Mouse (Mus musculus) intestine, embryonic 14.5 days (tissue): Measurements from ENCODE around the gene Tubg1. TPM values are rescaled to one million over a fixed set of nuclear protein-coding genes. Genes with fewer than 3 reads are reported as not detected.
A peak's percentile ranks its signal among the peaks of the same experiment; 100 is the strongest.

ENCODE experiments used
- ATAC-seq: fragments of 200-750 bp; cut with Nextera tagmentation; replicated peaks from 2 replicates; pipeline ENCODE4 v1.8.0; 2017; ENCODE audit warnings: low read depth, moderate number of reproducible peaks, moderate TSS enrichment, moderate library complexity; ENCODE audit not compliant: low FRiP score, low TSS enrichment
- DNase-seq: peaks from one replicate; pipeline ENCODE4 v3.0.0-alpha.2; 2018; ENCODE audit warnings: low spot score
- H3K27ac ChIP-seq: fragments of 300-500 bp; sonication (generic); 2 replicates; pipeline ENCODE4 v1.5.1; 2014; ENCODE audit warnings: low read depth, mild to moderate bottlenecking, control low read depth
- H3K27me3 ChIP-seq: fragments of 300-500 bp; sonication (generic); replicated peaks from 2 replicates; pipeline ENCODE4 v1.6.1; 2014; ENCODE audit warnings: low read length, control low read depth; ENCODE audit not compliant: control insufficient read depth, insufficient read depth
- H3K36me3 ChIP-seq: fragments of 300-500 bp; sonication (generic); 2 replicates; pipeline ENCODE4 v1.6.1; 2014; ENCODE audit warnings: low read length, control low read depth; ENCODE audit not compliant: control insufficient read depth, insufficient read depth
- H3K4me1 ChIP-seq: fragments of 300-500 bp; sonication (generic); replicated peaks from 2 replicates; pipeline ENCODE4 v1.6.1; 2014; ENCODE audit warnings: low read length, control low read depth, mixed read lengths; ENCODE audit not compliant: control insufficient read depth, insufficient read depth
- H3K4me2 ChIP-seq: fragments of 300-500 bp; sonication (generic); 2 replicates; pipeline ENCODE4 v1.6.1; 2014; ENCODE audit warnings: low read length
- H3K4me3 ChIP-seq: fragments of 300-500 bp; sonication (generic); 2 replicates; pipeline ENCODE4 v1.5.1; 2014; ENCODE audit warnings: low read depth, low read length, control low read depth, mixed read lengths
- H3K9ac ChIP-seq: fragments of 300-500 bp; sonication (generic); 2 replicates; pipeline ENCODE4 v1.6.1; 2014; ENCODE audit warnings: mild to moderate bottlenecking, low read length
- H3K9me3 ChIP-seq: fragments of 300-500 bp; sonication (generic); 2 replicates; pipeline ENCODE4 v1.6.1; 2016; ENCODE audit warnings: low read length, control low read depth; ENCODE audit not compliant: control insufficient read depth
- WGBS: fragments of 180-500 bp; shearing (Covaris S2); extraction: QIAGEN DNeasy Blood & Tissue Kit; methylation state at CpG from one replicate; pipeline ENCODE4 v1.1.7; 2014; 5-methylcytosine and 5-hydroxymethylcytosine counted together
- polyA plus RNA-seq: library from polyadenylated mRNA; unstranded; fragments of >200 nt; fragmentation: Nextera tagmentation; extraction: Ambion mirVana; gene quantifications from 2 replicates; pipeline ENCODE4 v1.2.1, GENCODE M21; 2014

The Tubg1 gene
- polyA plus RNA-seq: 71.2 and 73.8 TPM in 2 replicates

DNA sequence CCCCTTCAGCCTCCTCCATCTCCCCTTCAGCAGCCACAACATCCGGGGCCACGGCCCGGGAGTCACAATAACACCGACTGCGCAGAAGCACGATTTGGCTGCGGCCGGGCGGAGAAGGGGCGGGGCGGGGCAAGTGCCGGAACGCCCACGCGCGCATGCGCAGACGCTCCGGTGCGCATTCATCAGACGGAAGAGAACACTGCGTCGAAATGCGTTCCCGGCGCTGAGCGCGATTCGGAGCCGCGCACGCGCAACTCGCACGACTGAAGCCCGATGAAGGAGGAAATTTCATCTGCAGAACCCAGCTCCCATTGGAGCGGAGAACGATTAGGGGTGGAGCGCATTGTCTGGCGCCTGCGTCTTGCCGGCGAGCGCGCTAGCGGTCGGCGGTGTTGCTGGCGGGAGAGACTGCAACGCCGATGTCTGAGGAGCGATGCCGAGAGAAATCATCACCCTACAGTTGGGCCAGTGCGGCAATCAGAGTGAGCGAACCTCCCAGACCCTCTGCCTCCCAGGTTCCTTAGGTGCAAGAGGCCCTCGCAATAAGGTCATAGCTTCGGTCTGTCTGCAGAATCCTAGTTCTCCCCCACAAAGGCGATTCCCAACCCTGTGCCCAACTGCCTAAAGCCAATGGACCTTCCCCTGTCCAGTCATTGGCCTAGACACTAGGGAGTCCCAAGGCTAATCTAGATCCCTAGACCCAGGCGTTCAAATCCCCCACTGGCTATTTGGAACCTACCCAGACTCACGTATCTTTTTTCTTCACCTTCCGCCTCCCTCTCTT, at the start of gene Tubg1, which contains the start of gene Retreg3:
Gene Tubg1, plus strand, starts transcription at position 178 of the 784 bp plus-strand sequence.
Gene Retreg3, minus strand, starts transcription at position 133 of the 784 bp plus-strand sequence.
- H3K4me2 ChIP-seq: peak within 1 kb of the TSS; percentile 94
- peak within 1 kb of the TSS; percentile 79 for H3K27ac ChIP-seq
- H3K9me3 ChIP-seq: no peaks in the 10 kb centered on the region
- H3K27me3 ChIP-seq: no peaks in the 10 kb centered on the region
- H3K36me3 ChIP-seq: peaks cover 30% of the 10 kb centered on the region
- DNase-seq: peak; percentile 98
- H3K9ac ChIP-seq: peak within 1 kb of the TSS; percentile 79
- H3K4me3 ChIP-seq: peak within 1 kb of the TSS; percentile 95
- under 1% methylated on average over 61 of the region's 61 CpGs for WGBS
- H3K4me1 ChIP-seq: peaks cover 20% of the 10 kb centered on the region
- peak; percentile 96 for ATAC-seq

DNA sequence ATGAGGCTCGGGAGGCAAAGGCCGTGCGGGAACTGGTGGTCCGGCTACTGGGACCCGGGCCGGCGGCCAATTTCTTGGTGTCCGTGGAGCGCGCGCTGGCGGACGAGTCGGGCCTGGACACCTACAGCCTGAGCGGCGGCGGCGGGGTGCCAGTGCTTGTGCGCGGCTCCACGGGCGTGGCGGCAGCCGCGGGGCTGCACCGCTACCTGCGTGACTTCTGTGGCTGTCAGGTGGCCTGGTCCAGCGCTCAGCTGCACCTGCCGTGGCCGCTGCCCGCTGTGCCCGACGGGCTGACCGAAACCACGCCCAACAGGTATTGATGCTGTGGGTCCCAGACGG, 49.6 kb upstream of the Tubg1 start:
- Histone ChIP-seq H3K27me3 (0 out of 2 replicates have a peak, but pooled peaks cover 3% of the 10 kb centered on the region), H3K9ac (peak overlapping the region; percentile 64), H3K27ac (no peak overlapping the region), H3K4me1 (peaks cover 11% of the 10 kb centered on the region; the same call in 1 of the 2 replicates), H3K4me2 (peak overlapping the region; percentile 99), H3K36me3 (no peaks in the 10 kb centered on the region), H3K9me3 (no peaks in the 10 kb centered on the region), H3K4me3 (peak overlapping the region; percentile 70)
- whole genome bisulfite sequencing: 0% methylated on average over 36 of the region's 36 CpGs
- DNase-seq (no peak), ATAC-seq (peak; percentile 40)

DNA sequence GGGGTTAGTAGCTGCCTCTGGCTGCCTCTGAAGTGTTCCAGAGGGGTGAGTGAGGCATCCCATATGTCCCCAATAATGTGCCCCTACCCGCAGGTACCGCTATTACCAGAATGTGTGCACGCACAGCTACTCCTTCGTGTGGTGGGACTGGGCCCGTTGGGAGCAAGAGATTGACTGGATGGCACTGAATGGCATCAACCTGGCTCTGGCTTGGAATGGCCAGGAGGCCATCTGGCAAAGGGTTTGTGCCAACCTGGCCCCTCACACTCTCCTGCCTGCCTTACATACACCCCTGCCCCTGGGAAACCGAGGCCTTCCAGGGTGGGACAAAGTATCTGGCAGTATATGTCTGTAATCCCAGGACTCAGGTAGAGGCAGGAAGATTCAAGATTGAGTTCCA, 48.8 kb upstream of the Tubg1 start:
- no peak for ATAC-seq
- no peak for DNase-seq
- no peaks in the 10 kb centered on the region for H3K36me3 ChIP-seq
- no peak overlapping the region for H3K27ac ChIP-seq
- no peak overlapping the region for H3K9ac ChIP-seq
- peaks cover 11% of the 10 kb centered on the region; the same call in 1 of the 2 replicates for H3K4me1 ChIP-seq
- no peaks in the 10 kb centered on the region for H3K9me3 ChIP-seq
- H3K27me3 ChIP-seq: 0 out of 2 replicates have a peak, but pooled peaks cover 3% of the 10 kb centered on the region
- H3K4me2 ChIP-seq: peak overlapping the region; percentile 99; the same call in 1 of the 2 replicates
- H3K4me3 ChIP-seq: no peak overlapping the region
- 76% methylated on average over 6 of the region's 6 CpGs for WGBS

DNA sequence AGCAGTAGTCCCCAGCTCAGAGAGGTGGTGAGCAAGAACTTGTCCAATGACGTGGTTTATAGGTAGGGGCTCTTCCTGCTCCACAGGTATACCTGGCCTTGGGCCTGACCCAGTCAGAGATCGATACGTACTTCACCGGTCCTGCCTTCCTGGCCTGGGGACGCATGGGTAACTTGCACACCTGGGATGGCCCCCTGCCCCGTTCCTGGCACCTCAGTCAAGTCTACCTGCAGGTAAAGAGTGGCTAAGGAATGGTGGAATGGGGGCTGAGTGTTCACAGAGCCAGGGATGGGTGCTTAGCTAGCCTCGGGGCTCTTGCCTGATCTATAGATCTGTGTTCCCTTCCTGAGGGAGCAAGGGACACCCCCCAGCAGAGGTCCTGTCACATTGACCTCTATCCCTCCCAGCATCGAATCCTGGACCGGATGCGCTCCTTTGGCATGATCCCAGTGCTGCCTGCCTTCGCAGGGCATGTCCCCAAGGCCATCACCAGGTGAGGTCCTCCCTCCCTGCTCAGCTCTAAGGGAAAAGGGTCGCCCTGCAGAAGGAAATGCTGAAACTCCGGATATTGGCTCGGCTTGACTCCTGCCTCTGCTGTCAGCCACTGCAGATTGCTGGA, 47.8 kb upstream of the Tubg1 start:
- H3K4me3 ChIP-seq: no peak overlapping the region
- no peak overlapping the region for H3K27ac ChIP-seq
- DNase-seq (no peak), ATAC-seq (no peak)
- H3K27me3 ChIP-seq: peaks cover 5% of the 10 kb centered on the region; the same call in 1 of the 2 replicates
- 78% methylated on average over 14 of the region's 14 CpGs for WGBS
- no peaks in the 10 kb centered on the region for H3K36me3 ChIP-seq
- no peaks in the 10 kb centered on the region for H3K9me3 ChIP-seq
- no peak overlapping the region for H3K9ac ChIP-seq
- peaks cover 5% of the 10 kb centered on the region; the same call in 1 of the 2 replicates for H3K4me1 ChIP-seq
- H3K4me2 ChIP-seq: no peak overlapping the region

DNA sequence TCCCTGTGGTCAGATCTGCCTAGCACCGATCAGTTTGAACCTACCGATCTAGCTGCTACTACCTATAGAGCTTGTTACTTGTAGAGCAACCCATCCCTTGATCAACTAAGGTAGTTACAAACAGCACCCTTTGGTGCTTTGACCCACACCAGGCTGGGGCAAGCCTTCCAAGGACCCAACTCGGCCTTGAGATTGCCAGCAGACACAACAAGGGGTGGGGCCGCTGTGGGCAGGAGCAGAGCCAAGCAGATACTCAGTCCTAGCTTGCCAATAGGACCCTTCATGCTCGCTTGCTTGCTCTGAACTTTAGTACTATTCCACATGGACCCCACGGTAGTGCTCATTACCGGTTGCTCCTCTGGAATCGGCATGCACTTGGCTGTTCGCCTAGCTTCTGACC, 41.6 kb upstream of the Tubg1 start, which contains the start of gene Hsd17b1:
Gene Hsd17b1, plus strand, starts transcription at position 291 of the 400 bp plus-strand sequence.
- H3K9me3 ChIP-seq: no peaks in the 10 kb centered on the region
- H3K27ac ChIP-seq: no peak within 1 kb of the TSS
- DNase-seq (no peak), ATAC-seq (no peak)
- H3K27me3 ChIP-seq: peaks cover 47% of the 10 kb centered on the region
- H3K4me3 ChIP-seq: no peak within 1 kb of the TSS
- H3K4me2 ChIP-seq: no peak within 1 kb of the TSS
- no peak within 1 kb of the TSS for H3K9ac ChIP-seq
- peaks cover 7% of the 10 kb centered on the region; the same call in 1 of the 2 replicates for H3K4me1 ChIP-seq
- WGBS: 69% methylated on average over 9 of the region's 9 CpGs
- no peaks in the 10 kb centered on the region for H3K36me3 ChIP-seq

DNA sequence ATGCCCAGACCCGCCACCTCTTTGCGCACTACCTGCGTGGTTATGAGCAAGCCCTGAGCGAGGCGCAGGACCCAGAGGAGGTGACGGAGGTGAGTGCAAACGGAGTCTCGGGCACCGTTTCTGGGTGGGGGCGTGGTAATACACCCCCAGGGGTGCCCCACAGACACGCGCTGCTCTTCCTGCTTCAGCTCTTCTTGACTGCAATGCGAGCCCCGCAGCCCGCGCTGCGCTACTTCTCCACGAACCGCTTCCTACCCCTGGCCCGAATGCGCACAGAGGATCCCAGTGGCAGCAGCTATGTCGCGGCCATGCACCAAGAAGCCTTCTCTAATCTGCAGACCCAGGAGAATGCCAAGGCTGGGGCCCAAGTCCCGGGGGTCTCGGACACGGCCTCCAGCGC, 40.0 kb upstream of the Tubg1 start:
- no peaks in the 10 kb centered on the region for H3K9me3 ChIP-seq
- whole genome bisulfite sequencing: 2% methylated on average over 27 of the region's 27 CpGs
- ATAC-seq (no peak), DNase-seq (no peak)
- H3K4me1 ChIP-seq: peaks cover 16% of the 10 kb centered on the region; the same call in 1 of the 2 replicates
- peaks cover under 1% of the 10 kb centered on the region; the same call in 1 of the 2 replicates for H3K36me3 ChIP-seq
- no peak overlapping the region for H3K27ac ChIP-seq
- H3K27me3 ChIP-seq: peaks cover 47% of the 10 kb centered on the region
- peak overlapping the region; percentile 11 for H3K4me3 ChIP-seq
- no peak overlapping the region for H3K9ac ChIP-seq
- H3K4me2 ChIP-seq: peak overlapping the region; percentile 30

DNA sequence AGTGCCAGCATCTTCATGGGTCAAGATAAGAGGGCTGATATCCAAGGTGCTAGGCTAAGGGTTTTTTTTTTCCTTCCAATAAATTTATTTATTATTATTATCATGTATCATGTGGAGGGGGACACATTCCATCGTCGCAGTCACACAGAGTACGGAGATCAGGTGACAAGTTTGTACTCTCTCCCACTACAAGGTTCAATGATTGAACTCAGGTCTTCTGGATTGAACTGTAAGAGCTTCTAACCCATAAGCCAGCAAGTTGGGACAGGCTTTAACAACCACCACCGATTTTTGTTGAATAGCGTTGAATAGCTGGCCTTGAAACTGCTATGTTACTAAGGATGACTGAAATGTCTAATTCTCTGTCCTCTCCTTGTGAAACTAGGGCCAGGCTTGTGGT, 39.3 kb upstream of the Tubg1 start:
- H3K27me3 ChIP-seq: peaks cover 47% of the 10 kb centered on the region
- no peak overlapping the region for H3K4me2 ChIP-seq
- DNase-seq (no peak), ATAC-seq (no peak)
- WGBS: 71% methylated on average over 5 of the region's 5 CpGs
- no peaks in the 10 kb centered on the region for H3K9me3 ChIP-seq
- no peak overlapping the region for H3K9ac ChIP-seq
- H3K36me3 ChIP-seq: peaks cover 7% of the 10 kb centered on the region; the same call in 1 of the 2 replicates
- no peak overlapping the region for H3K4me3 ChIP-seq
- peaks cover 16% of the 10 kb centered on the region; the same call in 1 of the 2 replicates for H3K4me1 ChIP-seq
- H3K27ac ChIP-seq: no peak overlapping the region

DNA sequence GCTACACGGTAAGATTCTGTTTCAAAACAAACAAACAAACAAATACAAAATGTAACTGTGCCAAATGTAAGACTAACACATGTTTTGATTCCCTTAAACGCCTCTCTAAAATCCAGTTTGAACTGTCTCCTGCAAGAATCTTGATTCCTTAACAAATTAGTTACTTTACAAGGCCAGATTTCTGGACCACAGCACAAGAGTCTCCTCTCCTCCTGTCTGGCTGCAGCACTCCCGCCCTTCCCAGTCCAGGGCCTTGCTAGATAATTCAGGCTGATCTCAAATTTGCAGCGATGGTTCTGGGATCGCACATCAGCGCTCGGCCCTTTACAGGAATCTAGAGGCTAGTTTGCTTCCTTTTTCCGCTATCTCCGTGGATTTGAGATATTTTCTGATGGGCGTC, 38.1 kb upstream of the Tubg1 start:
- ATAC-seq (no peak), DNase-seq (no peak)
- Histone ChIP-seq H3K4me2 (peak overlapping the region; percentile 87), H3K9ac (peak overlapping the region; percentile 77), H3K36me3 (peaks cover 12% of the 10 kb centered on the region; the same call in 1 of the 2 replicates), H3K27ac (peak overlapping the region; percentile 91; the same call in 1 of the 2 replicates), H3K4me3 (peak overlapping the region; percentile 69), H3K27me3 (peaks cover 47% of the 10 kb centered on the region), H3K9me3 (no peaks in the 10 kb centered on the region), H3K4me1 (peaks cover 24% of the 10 kb centered on the region)
- 5% methylated on average over 10 of the region's 10 CpGs for WGBS
